Mouse (Mus musculus) ovary, postnatal 14 days (tissue): ENCODE data around the gene Dbf4.

Experiments used
- DNase-seq: peaks from one replicate; pipeline ENCODE4 v3.0.0; 2022; ENCODE audit warnings: low spot score

Dbf4 gene

DNA sequence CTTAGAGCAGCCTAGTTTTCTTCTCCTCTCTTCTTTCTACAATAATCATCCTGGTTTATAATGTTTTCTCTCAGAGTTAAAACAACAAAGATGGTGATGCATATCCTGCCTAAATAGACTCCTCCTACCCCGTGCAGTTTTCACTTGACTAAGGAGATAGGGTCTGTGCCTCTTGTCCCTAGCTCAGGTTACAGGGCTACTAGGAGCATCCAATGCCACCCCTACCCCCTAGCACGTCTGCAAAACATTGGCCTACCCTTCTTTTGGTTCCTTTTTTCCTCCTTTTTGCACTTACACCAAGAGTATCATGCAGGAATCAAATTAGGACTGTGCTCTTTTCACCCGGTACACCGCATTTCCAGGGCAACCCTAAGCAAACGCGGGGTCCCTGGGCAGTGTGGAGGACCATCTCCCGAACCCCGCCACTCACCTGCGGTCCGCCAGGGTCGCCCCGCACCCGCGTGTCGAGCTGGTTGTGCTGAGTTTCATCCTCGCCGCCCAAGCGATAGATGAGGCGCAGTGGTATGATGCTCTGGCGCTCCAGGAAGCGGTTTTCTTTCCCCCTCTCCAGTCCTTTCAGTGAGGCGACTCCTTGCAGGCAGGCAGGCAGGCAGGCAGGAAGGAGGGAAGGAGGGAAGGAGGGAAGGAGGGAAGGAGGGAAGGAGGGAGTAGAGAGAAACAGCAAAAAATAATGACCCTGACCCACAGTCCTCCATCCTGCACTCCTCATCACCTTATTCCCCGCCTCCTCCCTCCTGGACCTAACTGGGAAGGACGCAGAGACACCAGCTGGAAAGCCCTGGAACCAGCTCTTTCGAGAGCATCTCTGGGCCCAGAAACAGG is 55.5 kb downstream of the Dbf4 start:
- DNase-seq = no peak

DNA sequence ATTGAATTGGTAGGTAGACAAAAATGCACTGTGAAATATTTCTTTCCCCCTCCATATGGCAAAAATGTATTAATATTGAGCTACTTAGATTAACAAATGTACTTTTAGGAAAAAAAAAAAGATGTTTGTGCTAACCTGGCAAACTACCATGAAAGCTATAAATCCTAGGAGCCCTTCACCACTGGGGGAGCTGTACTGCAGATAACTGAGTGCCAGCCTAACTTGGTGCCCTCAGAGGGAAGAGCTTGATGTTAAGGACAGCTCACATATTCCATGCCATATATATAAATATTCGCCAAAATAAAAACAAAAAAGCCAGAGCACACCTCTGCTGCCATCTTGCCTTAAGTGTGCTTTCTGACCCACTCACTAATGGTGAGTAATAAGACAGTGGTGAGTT is 60.2 kb downstream of the Dbf4 start:
- no peak for DNase-seq

DNA sequence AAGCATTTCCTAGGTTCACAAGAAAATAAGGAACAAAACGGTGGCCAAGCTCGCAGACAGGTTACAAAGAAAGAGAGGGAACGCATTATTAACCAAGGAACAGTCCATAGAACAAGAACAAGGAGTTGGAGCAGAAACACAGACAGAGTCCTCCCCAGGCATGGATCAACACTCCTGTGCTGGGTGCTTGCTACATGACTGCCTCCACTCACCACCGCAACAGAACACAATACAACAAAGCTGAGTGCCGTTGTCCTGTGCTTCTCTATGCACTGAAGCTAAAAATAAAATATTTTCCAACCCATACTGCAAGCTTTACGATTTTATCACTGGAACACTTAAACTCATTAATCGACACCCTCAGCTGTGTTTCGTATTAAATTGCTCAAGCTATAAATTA is 64.8 kb downstream of the Dbf4 start:
- no peak for DNase-seq

DNA sequence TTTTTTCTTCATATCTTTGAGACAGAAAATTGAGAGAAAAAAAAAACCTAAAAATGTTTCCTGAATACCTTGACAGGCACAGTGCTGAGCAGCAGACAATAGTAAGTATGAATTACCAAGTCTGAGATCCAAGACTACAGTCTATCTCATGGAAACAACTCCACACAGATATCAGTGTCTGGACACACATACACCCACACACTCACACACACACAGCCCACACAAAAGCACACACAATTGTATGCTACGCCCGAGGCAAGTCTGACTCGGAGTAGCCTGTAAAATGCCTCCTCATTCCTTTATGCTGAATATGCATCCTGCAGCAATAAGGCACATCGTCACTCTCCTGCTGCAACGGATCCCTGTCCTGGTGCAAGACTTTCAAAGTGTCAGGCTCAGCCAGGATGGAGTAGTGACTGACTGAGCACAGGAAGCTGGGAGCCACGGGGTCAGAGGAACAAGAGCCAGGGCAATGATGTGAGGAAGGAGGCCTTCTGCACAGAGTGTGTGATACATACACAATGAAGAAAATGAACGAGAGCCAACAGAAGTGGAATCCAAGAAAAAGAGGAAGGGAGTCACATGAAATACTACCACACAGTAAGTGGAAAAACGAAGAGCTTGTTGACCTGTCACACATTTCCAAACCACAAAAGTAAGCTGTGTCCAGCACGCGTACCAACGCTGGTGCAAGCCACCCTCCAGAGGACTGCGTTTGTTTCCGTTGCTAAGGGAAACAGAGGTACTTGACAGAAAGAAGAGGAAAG is 65.4 kb downstream of the Dbf4 start:
- DNase-seq = no peak

- no peak for DNase-seq
Measured at GRCm38 (mm10) chr5:8356326-8356725, 66.2 kb downstream of the Dbf4 start.

GRCm38 (mm10) chr5:8349557-8349956 is 73.0 kb downstream of the Dbf4 start:
- no peak for DNase-seq
